Mouse (Mus musculus): ENCODE results near the gene Wwc2.

GRCm38 (mm10) chr8:47974138-47974962, 16.4 kb downstream of the Wwc2 start:
- TF ChIP-seq CTCF (IDR thresholded peaks at IDR 0.05; ENCODE audit: control insufficient read depth, insufficient read depth, insufficient replicate concordance, low read depth, low read length) (no peak), POLR2A (IDR thresholded peaks at IDR 0.05; ENCODE audit: control insufficient read depth, low read depth, low read length) (no peak)
